19 mouse cellular contexts compared by ENCODE assay signal in the genomic region with DNA sequence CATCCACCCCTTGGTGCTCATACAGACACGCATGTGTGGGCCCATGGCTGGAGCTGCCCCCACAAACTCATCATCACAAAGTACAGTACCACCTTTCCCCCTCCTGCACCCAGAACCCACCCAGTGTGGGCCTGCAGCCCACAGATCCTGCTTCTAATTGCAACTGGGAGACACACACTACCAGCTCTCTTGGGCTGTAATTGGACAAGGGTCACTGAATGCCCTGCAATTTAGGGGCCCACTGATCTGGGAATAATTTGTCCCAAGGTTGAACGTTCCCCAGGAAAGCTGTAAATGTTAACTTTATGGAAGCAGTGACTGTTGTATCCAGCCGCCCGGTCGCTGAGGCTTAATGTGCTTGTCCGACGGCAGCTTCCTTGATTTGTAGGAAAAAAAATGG. TPM values are rescaled to one million over a fixed set of nuclear protein-coding genes. Genes with fewer than 3 reads are reported as not detected.
A peak's percentile ranks its signal among the peaks of the same experiment; 100 is the strongest.
DNase-seq lines count a peak whose midpoint lies in the region; ATAC-seq and TF ChIP-seq lines count a peak whose summit lies in the region.
"Had no signal": no experiment of that assay in that cellular context is flagged by ENCODE, and none has a peak within 500 bp of the region (broad histone marks: within the 10 kb centered on the region; RNA-seq: fewer than 3 reads in every experiment).

No protein-coding gene starts in this region.

- no peak for ATAC-seq in hindbrain, embryonic 11.5 days (ENCODE audit: low FRiP score)
- no peak for ATAC-seq in embryonic facial prominence, embryonic 11.5 days (replicated peaks; ENCODE audit: insufficient number of reproducible peaks, low FRiP score, low TSS enrichment, low read depth)
- ATAC-seq in intestine, postnatal 0 days, result peak; percentile 46; the same call in 1 of the 2 replicates
- ATAC-seq in neural tube, embryonic 15.5 days (ENCODE audit: low FRiP score), result no peak
- ATAC-seq: forebrain, postnatal 0 days; hindbrain, postnatal 0 days had no signal

- peaks cover 61% of the 10 kb centered on the region for H3K4me1 ChIP-seq in hindbrain, embryonic 10.5 days (replicated peaks)
- peaks cover 7% of the 10 kb centered on the region; the same call in 1 of the 2 replicates for H3K4me1 ChIP-seq in hindbrain, embryonic 11.5 days (replicated peaks; ENCODE audit: control insufficient read depth, insufficient read depth, low read length)
- H3K4me1 ChIP-seq in embryonic facial prominence, embryonic 11.5 days (ENCODE audit: control insufficient read depth, insufficient read depth, low read length), result 0 out of 2 replicates have a peak, but pooled peaks cover 2% of the 10 kb centered on the region
- H3K4me1 ChIP-seq in intestine, postnatal 0 days (replicated peaks; ENCODE audit: control insufficient read depth, insufficient read depth, low read length), result no peaks in the 10 kb centered on the region; the same call in 1 of the 2 replicates
- H3K4me1 ChIP-seq in neural tube, embryonic 15.5 days, result peaks cover 39% of the 10 kb centered on the region
- H3K4me1 ChIP-seq: heart, embryonic 13.5 days had no signal

- 83% methylated on average over 7 of the region's 7 CpGs for WGBS in hindbrain, embryonic 10.5 days
- 80% methylated on average over 7 of the region's 7 CpGs for WGBS in hindbrain, embryonic 11.5 days
- WGBS in embryonic facial prominence, embryonic 11.5 days, result 42% methylated on average over 7 of the region's 7 CpGs
- WGBS in intestine, postnatal 0 days, result 42% methylated on average over 7 of the region's 7 CpGs
- WGBS in neural tube, embryonic 15.5 days, result 33% methylated on average over 7 of the region's 7 CpGs

- H3K27me3 ChIP-seq in hindbrain, embryonic 10.5 days (ENCODE audit: insufficient read depth, poor library complexity, severe bottlenecking), result no peaks in the 10 kb centered on the region
- no peaks in the 10 kb centered on the region for H3K27me3 ChIP-seq in hindbrain, embryonic 11.5 days (ENCODE audit: control insufficient read depth, insufficient read depth, low read length)
- no peaks in the 10 kb centered on the region for H3K27me3 ChIP-seq in embryonic facial prominence, embryonic 11.5 days (ENCODE audit: control insufficient read depth, insufficient read depth, low read length)
- no peaks in the 10 kb centered on the region for H3K27me3 ChIP-seq in intestine, postnatal 0 days (replicated peaks; ENCODE audit: control insufficient read depth, insufficient read depth, low read length)
- H3K27me3 ChIP-seq in neural tube, embryonic 15.5 days (replicated peaks), result no peaks in the 10 kb centered on the region
- H3K27me3 ChIP-seq: embryonic facial prominence, embryonic 12.5 days; forebrain, embryonic 12.5 days; heart, embryonic 13.5 days; hindbrain, embryonic 13.5 days had no signal

- DNase-seq in hindbrain, embryonic 10.5 days (ENCODE audit: low spot score), result no peak
- DNase-seq in hindbrain, embryonic 11.5 days (ENCODE audit: low spot score), result no peak
- no peak for DNase-seq in embryonic facial prominence, embryonic 11.5 days (ENCODE audit: low spot score)
- no peak for DNase-seq in adrenal gland, adult 8-10 months
- DNase-seq in cerebellum, adult 11-12 months, result no peak
- DNase-seq: adrenal gland, postnatal 14 days; cerebellum, adult 2 months; cerebellum, postnatal 10 days; forebrain, postnatal 0 days; gastrocnemius, postnatal 36 days; heart, adult 11 months; heart, postnatal 36 days had no signal

- no peak for TF ChIP-seq CTCF in intestine, postnatal 0 days (IDR thresholded peaks at IDR 0.05; ENCODE audit: low read depth)

- H3K9me3 ChIP-seq in hindbrain, embryonic 10.5 days, result no peaks in the 10 kb centered on the region
- no peaks in the 10 kb centered on the region for H3K9me3 ChIP-seq in hindbrain, embryonic 11.5 days (ENCODE audit: control insufficient read depth, low read length)
- no peaks in the 10 kb centered on the region for H3K9me3 ChIP-seq in embryonic facial prominence, embryonic 11.5 days (replicated peaks; ENCODE audit: control insufficient read depth, low read length)
- no peaks in the 10 kb centered on the region for H3K9me3 ChIP-seq in intestine, postnatal 0 days (ENCODE audit: control insufficient read depth)
- no peaks in the 10 kb centered on the region for H3K9me3 ChIP-seq in neural tube, embryonic 15.5 days (replicated peaks)
- H3K9me3 ChIP-seq: embryonic facial prominence, embryonic 12.5 days; forebrain, embryonic 12.5 days; heart, embryonic 13.5 days; hindbrain, embryonic 13.5 days had no signal

- H3K4me2 ChIP-seq in hindbrain, embryonic 11.5 days (replicated peaks; ENCODE audit: low read depth, low read length), result no peak overlapping the region
- H3K4me2 ChIP-seq in embryonic facial prominence, embryonic 11.5 days (ENCODE audit: low read depth, low read length), result no peak overlapping the region
- H3K4me2 ChIP-seq in intestine, postnatal 0 days (replicated peaks; ENCODE audit: low read depth), result no peak overlapping the region
- H3K4me2 ChIP-seq in neural tube, embryonic 15.5 days, result no peak overlapping the region
- H3K4me2 ChIP-seq: embryonic facial prominence, embryonic 12.5 days; forebrain, embryonic 12.5 days; heart, embryonic 13.5 days; hindbrain, embryonic 13.5 days had no signal

- peaks cover 32% of the 10 kb centered on the region for H3K36me3 ChIP-seq in hindbrain, embryonic 10.5 days
- H3K36me3 ChIP-seq in hindbrain, embryonic 11.5 days (ENCODE audit: control insufficient read depth, insufficient read depth, low read length), result no peaks in the 10 kb centered on the region
- no peaks in the 10 kb centered on the region for H3K36me3 ChIP-seq in embryonic facial prominence, embryonic 11.5 days (replicated peaks; ENCODE audit: control insufficient read depth, insufficient read depth, low read depth, low read length)
- H3K36me3 ChIP-seq in intestine, postnatal 0 days (ENCODE audit: control insufficient read depth, insufficient read depth), result no peaks in the 10 kb centered on the region
- no peaks in the 10 kb centered on the region for H3K36me3 ChIP-seq in neural tube, embryonic 15.5 days

- H3K9ac ChIP-seq in hindbrain, embryonic 11.5 days (ENCODE audit: low read depth, low read length), result no peak overlapping the region
- no peak overlapping the region for H3K9ac ChIP-seq in embryonic facial prominence, embryonic 11.5 days (replicated peaks; ENCODE audit: low read length)
- no peak overlapping the region for H3K9ac ChIP-seq in intestine, postnatal 0 days (ENCODE audit: low read depth, low read length)
- H3K9ac ChIP-seq in neural tube, embryonic 15.5 days (replicated peaks), result no peak overlapping the region
- H3K9ac ChIP-seq: embryonic facial prominence, embryonic 12.5 days; forebrain, embryonic 12.5 days; forebrain, postnatal 0 days; heart, embryonic 13.5 days; hindbrain, embryonic 13.5 days had no signal

- H3K27ac ChIP-seq in hindbrain, embryonic 10.5 days, result peak overlapping the region; percentile 86
- H3K27ac ChIP-seq in hindbrain, embryonic 11.5 days (ENCODE audit: low read depth, low read length), result no peak overlapping the region
- peak overlapping the region; percentile 41; the same call in 1 of the 2 replicates for H3K27ac ChIP-seq in embryonic facial prominence, embryonic 11.5 days (replicated peaks; ENCODE audit: low read depth, low read length)
- peak overlapping the region; percentile 54; the same call in 1 of the 2 replicates for H3K27ac ChIP-seq in intestine, postnatal 0 days (ENCODE audit: low read depth, low read length)
- no peak overlapping the region for H3K27ac ChIP-seq in neural tube, embryonic 15.5 days (replicated peaks)
- H3K27ac ChIP-seq: embryonic facial prominence, embryonic 12.5 days; forebrain, embryonic 12.5 days; heart, embryonic 13.5 days; hindbrain, embryonic 13.5 days; hindbrain, postnatal 0 days had no signal

- no peak overlapping the region for H3K4me3 ChIP-seq in hindbrain, embryonic 10.5 days
- H3K4me3 ChIP-seq in hindbrain, embryonic 11.5 days (ENCODE audit: low read depth, low read length), result no peak overlapping the region
- H3K4me3 ChIP-seq in embryonic facial prominence, embryonic 11.5 days (ENCODE audit: low read depth, low read length), result no peak overlapping the region
- H3K4me3 ChIP-seq in intestine, postnatal 0 days (ENCODE audit: low read depth, low read length), result no peak overlapping the region
- no peak overlapping the region for H3K4me3 ChIP-seq in neural tube, embryonic 15.5 days (replicated peaks)
- H3K4me3 ChIP-seq: embryonic facial prominence, embryonic 12.5 days; forebrain, embryonic 12.5 days; heart, embryonic 13.5 days; hindbrain, embryonic 13.5 days had no signal

RNA-seq across cellular contexts. Expression of gene Lmf1, which starts 59.1 kb away (rescaled TPM):
- polyA plus RNA-seq in hindbrain, embryonic 10.5 days (2016; fragmentation: Nextera tagmentation; extraction: Ambion mirVana), result 27.3 and 29.4 TPM in 2 replicates
- 23.1 and 26.9 TPM in 2 replicates for polyA plus RNA-seq in hindbrain, embryonic 11.5 days (2014; fragmentation: Nextera tagmentation; extraction: Ambion mirVana)
- 24.9 and 25.7 TPM in 2 replicates for polyA plus RNA-seq in embryonic facial prominence, embryonic 11.5 days (2014; fragmentation: Nextera tagmentation; extraction: Ambion mirVana)
- polyA plus RNA-seq in intestine, postnatal 0 days (2015; fragmentation: Nextera tagmentation; extraction: Ambion mirVana), result 16.1 and 16.5 TPM in 2 replicates
- polyA plus RNA-seq in neural tube, embryonic 15.5 days (2015; fragmentation: Nextera tagmentation; extraction: Ambion mirVana), result 26.2 and 26.9 TPM in 2 replicates
- total RNA-seq in adrenal gland, adult 8-10 months (2022), result 10 to 100 TPM; 36.0 to 39.9 (median 38.2) TPM

Comparison
In these comparisons a context has a peak if more than half of its experiments do, and no peak if none do; other contexts are left out.
1. H3K27ac ChIP-seq: peak in hindbrain, embryonic 10.5 days (single experiment), embryonic facial prominence, embryonic 11.5 days (single experiment) and intestine, postnatal 0 days (single experiment); none in hindbrain, embryonic 11.5 days (single experiment) and neural tube, embryonic 15.5 days (single experiment).